Mouse (Mus musculus): ENCODE results near the gene Dstn.

The Dstn gene

DNA sequence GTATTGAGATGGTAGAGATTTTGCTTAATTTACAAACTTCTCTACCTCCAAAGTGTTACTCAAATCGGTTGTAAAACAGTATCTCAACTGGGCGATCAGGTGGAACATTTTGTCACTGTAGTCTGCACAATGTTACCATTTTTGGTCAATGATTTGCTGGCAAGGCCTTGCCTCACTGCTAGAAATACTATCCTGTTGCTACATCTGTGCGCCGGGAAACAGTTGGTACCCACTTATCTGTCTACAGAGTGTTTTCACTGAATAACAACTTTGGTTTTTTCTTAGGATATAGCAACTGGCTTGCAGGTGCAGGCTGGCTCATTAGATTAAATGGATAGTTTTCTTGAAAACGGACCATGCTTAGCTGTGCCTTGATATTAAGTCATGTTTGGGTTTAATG is 1.1 kb downstream of the Dstn start:
- DNase-seq (ENCODE audit: low read depth), result peak; percentile 80

DNA sequence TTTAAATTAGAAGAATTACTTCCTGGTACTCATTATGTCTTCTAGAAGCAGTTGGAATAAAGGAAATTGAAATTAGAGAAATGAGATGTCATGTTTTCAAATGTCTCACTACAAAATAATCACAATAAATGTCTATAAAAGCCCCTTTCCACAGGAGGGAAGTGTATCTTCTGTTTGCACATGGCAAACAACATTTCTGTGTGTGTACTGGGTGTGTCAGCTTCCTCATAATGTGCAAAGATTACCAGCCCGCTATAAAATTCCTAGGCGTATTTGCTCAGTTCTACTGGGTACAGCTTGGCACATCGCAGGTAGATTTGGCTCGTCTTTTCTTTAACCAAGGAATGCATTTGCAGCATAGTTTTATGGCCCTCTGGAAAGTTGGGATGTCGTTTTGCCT is 2.5 kb downstream of the Dstn start:
- DNase-seq (ENCODE audit: low read depth), result no peak

DNA sequence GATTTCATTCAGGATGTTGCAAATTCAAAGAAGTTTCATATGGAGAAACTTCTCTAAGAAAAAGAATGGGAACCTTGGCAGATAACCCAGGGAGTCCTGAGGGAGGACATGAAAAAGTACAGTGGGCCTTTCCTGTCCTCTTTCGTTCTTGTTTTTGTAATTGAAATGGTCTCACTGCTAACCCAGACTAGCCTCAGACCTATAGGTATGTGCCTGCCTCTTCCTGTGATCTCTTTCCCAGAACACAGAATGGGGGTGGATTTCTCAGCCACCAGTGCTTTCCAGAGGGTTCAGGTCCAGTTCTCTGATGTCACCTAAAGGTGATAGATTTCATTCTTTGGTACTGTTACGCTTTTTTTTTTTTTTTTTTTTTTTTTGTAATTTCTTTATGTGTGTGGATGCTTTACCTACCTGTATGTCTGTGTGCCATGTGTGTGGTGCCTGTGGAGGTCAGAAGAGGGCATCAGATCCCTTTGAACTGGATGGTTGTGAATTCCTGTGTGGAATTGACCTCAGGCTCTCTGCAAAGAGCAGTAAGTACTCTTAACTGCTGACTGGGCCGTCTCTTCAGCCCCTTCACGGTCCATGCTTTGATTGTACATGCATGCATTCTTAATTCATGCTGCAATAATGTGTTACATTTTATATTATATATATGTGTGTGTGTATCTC is 3.8 kb downstream of the Dstn start:
- DNase-seq (ENCODE audit: low read depth), result no peak

DNA sequence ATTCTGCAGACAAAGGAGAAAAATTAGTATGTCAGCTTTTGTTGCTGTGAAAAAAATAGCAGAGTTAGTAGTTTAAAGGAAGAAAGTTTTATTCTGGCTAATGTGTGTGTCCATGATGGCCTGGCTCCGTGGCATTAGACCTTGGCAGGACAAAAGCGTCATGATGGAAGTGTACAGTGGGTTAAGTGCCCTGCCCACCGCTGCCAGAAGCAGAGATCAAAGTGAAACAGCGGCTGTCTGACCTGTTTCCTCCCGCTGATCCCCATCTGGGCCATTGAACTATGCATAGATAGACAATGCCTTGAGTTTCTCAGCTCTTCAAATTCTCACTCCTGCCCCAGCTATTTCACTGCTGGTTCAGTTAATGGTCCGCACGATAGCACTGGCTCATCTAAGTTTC is 9.0 kb downstream of the Dstn start:
- no peak for DNase-seq (ENCODE audit: low read depth)

DNA sequence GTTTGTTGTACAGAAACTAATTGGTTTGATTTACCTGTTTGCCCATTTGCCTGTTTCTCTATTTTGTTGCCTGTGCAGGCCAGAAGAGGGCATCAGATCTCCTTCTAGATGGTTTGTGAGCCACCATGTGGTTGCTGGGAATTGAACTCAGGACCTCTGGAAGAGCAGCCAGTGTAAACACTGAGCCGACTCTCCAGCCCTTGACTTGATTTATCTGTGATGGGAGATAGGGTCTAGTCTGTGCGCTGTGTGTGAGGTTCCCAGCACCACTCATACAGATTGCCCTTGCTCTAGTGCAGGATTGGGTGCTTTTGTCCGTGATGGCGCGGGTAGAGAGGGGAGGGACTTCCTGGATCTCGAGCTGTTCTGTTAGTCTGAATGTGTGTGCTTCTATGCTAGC is 10.7 kb downstream of the Dstn start:
- no peak for DNase-seq (ENCODE audit: low read depth)

DNA sequence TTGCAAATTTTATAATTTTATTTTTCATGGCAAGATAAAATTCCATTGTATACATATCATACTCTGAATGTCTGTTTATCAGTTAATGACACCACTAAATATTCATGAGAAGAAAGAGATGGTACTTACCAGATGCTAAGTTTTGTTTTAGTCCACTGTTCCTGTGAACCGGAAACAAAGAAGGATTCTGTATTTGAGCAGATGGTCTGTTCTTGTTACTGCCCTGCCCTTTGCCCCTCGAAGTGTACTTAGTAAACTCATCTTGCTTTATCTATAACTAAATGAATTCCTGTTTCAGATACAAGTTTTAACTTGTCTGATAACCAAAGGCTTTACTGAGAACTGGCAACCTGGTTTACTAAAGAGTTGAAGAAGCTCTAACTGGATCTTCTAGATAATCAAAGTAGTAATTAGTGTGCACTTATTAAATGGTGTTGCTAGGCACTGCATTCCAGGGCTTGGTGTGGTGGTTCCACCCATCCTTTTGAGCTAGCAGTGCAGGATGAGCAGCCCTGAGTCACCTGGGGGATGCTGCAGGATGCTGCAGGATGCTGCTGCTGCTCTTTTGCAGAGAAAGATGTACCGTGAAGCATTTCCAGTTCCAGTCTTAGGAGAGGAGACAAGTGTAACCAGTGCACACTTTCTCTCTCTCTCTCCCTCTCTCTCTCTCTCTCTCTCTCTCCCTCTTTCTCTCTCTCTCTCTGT is 14.6 kb downstream of the Dstn start:
- DNase-seq (ENCODE audit: low read depth), result no peak

DNA sequence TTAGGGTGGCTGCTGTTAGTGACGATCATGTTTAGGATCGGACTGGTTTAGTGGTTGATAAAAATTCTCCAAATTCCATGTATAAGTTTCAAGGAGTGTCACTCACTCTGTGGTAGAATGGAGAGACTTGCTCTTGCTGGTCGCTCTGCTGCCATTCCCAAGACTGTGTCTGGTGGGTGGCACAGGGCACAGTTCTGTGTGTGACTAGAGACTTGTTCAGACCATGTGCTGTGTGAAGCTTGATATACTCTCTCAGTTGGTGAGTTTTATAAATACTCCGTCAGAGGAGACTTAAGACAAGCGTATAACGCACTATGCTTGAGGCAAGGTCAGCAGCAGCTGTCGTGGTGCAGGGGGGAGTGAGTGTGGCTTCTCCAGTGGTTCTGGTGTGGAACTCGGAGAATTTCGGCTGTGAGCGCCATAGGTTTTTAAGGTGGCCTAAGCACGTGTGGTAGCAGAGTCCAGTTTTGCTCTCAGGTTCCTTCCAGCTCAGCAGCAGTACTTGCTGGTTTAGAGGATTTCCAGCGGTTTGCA is 17.3 kb downstream of the Dstn start:
- no peak for DNase-seq (ENCODE audit: low read depth)

DNA sequence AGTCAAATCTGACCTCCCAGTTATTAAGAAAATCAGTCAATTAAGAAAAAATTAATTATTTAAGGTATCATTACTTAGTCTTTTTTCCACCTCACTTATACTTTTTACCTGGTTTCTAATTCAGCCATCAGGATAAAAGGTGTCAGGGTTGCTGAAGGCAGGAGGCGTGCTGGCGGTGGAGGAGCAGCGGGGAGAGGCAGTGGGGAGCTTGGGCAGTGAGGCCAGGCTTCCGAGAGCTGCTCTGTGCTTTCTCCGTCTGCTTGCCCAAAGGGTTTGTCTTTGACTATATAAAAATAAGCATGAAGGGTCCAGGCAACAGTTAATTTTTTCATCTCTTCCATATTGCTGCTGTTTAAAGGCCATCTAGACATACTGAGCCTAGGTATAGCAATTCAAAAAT is 18.4 kb downstream of the Dstn start:
- no peak for DNase-seq (ENCODE audit: low read depth)

DNA sequence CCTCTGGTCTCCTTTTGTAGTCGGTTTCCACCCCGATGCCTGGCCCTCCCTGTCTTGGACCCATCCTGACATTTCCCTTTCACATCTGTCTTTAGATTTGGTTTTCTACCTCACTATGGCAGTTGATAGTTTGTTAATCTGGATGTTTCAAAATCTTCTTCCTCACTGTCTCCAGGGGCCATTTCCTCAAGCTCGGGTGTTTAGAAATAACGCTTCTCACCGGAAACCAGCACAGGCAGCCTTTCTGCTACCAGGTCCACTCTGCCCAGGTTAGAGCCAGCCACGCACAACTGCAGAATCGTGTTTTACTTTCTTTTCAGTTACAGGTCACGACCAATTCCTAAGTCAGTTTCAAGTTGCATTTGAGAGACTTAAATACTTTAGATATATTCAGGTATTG is 19.3 kb downstream of the Dstn start:
- no peak for DNase-seq (ENCODE audit: low read depth)

DNA sequence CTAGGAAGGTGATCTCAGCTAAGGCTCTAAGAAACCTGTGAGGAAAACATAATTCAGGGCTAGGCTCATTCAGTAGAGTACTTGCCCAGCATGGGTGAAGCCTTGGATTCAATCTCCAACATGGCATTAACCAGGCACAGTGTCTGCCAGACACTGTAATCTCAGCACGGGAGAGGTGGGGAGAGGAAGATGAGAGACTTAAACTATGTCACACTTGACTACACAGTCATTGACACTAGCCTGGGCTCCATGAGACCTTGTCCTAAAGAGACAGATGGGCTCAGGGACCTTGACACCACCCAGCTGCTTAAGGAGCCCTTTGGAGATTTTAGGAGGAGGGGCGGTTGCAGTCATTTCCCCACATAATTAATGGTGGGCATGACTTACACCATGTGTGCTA is 22.7 kb downstream of the Dstn start:
- DNase-seq (ENCODE audit: low read depth), result no peak

DNA sequence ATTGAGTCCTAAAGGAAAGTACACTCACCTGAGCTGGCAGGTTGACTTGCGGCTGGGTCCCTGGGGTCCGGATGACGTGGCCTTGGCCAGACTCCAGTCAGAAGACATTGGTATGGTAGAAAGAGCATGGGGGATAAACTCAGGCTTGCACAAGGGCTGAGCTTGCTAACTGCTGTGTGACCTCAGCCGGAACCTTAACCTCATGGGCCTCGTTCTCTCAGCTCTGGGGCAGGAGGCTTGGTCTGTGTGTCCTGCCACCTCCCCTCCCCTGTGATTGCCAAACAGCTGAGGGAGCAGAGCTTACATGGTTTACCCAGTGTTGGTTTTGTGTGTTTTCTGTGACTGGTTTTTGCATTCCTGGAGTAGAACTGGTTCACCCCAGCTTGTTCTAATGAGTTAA is 25.3 kb downstream of the Dstn start:
- no peak for DNase-seq (ENCODE audit: low read depth)

DNA sequence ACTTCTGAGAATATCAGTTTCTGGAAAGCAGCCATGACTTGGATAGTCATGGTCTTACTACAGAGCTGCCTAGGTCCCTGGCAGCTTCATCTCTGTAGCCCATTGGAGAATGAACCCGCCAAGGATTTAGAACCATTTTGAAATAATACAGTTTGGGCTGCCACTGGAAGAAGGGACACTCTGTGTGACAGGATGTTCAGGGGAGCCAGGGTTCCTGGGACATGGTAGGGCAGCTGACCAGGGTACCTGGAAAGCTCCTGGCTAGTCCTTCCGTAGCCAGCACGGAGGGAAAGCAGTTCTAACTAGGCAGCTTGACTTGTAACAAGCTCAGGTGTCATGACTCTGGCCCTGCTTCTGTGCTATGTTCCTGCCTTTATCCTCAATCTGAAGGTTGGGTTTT is 29.7 kb downstream of the Dstn start:
- DNase-seq (ENCODE audit: low read depth), result no peak

DNA sequence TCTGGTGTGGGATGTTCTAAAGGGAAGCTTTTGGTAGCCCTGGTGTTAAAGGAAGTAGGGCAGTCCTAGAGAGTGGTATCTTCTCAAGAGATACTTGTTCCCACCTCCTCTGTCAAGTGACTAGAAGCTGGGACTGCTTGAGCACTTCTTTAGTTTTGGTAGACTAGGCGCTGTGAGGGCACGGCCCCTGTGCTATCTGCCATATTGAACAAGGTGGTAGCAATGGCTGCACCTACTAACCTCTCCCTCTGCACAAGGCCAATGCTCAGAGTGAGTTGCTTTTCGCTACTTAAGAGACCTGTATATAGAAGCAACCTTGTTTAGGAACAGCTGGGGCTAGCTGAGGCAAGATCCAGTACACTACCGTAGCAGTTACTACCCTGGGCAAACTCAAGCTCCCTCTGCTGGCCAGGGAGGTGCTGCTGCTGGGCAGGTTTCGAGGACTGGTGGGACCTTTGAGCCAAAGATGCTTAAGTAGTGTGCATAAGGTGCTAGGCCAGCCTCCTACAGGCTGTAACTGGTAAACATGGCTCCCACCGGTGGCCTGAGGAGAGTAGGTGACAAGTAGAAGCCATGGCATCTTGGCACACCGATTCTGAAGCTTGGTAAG is 30.5 kb downstream of the Dstn start:
- DNase-seq (ENCODE audit: low read depth), result peak; percentile 36

DNA sequence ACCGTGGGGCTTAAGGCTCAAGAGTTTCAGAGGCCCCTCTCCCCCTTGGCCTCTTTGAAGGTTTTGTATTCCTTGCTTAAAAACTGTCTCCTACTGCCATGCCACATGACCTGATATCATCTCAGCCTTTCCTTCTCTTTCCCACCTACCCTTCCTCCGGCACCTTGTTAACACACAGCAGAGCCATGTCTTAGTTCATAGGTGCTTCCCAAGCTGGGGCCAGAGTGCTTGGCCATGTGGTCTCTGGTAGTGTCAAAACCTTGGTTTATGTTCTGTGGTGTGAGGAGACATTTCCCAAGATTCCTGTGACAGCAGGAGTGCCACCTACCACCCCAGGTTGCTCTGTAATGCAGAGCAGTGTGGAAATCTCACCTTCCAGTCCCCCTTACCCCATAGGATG is 31.3 kb downstream of the Dstn start:
- no peak for DNase-seq (ENCODE audit: low read depth)

DNA sequence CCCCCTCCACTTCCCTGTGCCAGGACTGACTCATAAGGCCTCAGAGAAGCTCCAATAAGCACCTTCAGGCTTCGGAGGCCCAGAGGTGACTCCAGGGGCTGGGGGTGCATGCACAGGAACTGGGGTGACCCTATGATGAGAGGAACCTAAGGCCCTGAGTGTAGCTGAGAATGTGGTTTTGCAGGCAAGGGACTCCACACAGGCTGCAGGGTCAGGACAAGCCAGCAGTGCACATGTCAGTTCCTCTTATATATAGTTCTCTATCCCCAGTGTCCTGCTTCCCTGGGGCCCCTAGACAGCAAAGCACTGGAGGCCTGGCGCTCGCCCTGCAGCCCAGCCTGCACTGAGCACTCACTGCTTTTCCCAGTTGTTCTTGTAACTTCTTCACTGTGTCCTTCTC is 32.9 kb downstream of the Dstn start:
- DNase-seq (ENCODE audit: low read depth), result no peak

DNA sequence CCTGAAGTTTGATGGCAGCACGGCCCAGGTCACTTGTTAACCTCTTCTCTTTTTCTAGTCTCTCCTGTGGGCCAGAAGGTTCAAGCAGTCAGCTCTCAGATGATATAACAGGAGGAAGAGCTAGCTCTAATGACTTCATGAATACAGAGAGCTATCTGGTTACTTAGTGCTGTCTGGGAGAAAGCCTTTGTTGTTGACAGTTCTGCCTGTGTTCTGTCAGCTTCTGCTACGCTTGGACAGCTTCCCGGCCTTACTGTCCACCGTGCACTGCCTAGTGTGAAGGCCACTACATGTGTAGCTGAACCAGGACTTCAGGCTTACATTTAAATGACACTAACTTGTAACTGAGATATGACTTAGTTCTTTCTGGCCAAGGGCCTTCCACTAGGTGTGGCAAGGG is 33.3 kb downstream of the Dstn start:
- DNase-seq (ENCODE audit: low read depth), result no peak

DNA sequence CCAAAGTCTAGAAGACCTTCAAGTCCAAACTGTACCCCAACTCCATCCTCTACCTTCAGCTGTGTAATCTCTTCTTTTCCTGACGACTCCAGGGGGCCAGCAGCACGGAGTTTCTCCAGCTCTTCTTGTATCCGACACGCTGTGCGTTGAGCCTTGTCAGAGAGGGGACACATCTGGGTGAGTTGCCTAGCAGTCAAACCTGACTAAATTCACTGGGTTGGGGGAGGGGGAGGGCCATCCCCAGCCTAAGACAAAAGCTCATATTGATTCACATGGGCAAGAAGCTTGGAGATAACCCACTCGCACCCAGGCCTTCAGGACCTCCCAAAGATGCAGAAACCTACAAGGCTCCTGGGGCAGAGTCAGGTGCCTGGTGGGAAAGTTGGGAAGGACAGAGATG is 34.1 kb downstream of the Dstn start:
- DNase-seq (ENCODE audit: low read depth), result no peak

DNA sequence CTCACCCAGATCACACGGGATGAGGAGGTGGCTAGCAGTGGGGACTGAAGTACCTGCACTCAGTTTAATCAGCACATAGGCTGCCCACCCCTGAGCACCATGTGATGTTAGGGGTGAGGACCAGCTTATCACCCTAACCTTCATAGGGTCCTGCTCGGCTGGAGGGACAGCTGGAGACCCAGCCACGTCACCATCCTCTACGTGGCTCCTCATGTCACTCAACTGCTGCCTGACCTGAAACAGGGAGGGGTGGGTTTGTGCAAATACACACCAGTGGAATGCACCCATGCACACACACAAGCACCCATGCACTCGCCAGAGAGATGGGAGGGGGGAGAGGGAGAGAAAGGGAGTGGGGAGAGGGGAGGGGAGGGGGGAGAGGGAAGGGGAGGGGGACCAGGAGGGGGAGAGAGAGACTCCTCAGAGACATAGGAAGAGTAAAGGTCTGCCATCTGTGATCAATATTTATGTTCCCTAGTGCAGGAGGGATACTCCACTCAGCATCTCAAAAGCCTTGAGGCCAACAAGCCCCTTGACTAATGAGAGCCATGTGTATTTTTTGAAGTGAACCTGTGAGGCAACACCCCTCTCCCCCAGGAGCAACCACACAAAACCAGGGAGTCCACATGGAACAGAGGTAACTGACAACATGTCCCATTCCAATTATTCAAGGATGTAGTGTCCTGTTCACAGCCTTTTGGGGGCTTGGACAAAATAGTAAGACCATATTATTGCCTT is 35.3 kb downstream of the Dstn start:
- DNase-seq (ENCODE audit: low read depth), result no peak

DNA sequence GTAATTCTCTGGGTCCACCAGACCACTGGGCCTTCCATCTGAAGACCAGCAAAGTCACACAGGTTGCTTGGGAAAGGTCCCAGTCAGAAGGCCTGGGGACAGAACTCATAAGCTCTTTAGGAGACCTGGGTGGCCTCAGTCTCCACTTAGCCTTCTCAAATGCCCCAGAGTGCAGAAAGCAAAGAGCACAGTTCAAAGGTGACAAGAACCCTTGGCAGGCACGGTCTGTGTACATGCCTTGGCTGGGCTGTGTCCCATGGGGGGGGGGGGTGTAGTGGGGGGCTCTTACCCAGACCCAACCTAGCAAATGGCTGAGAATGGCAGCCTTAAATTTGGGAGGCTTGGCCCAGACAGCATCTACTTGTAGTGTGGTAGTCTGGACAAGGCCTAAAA is 35.9 kb downstream of the Dstn start:
- DNase-seq (ENCODE audit: low read depth), result no peak

DNA sequence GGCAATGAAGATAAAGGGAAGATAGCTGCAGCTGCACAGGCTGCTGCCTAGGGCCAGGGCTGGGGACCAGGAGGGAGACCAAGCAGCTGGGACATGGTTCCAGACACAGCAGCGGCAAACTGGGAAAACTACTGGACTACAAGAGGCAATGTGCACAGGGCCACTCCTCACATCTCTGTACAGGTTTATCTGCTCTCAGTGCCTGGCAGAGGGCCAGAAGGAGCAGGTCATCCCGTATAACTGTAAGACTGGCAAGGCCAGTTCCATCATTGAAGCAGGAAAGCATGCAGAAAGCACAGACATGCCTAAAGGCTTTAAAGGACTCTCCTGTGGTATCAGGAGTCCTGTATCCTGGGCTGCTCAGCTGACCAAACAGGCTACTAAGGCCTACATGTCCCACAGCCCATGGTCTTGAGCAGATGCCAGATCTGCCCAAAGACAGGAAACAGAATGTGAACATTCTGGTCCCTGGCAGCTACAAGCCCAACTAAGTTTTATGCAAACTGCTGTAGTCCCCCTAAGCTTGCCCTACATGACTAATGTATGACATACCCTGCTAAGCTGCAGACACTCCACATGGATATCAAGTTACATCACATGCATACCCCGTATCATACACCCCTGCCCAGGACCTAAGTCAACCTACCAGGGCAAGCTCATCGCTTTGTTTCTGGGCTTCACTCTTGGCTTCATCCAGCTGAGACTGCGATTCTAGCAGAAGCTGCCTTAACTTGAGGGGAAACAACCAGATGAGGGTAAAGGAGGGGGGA is 36.6 kb downstream of the Dstn start:
- no peak for DNase-seq (ENCODE audit: low read depth)

DNA sequence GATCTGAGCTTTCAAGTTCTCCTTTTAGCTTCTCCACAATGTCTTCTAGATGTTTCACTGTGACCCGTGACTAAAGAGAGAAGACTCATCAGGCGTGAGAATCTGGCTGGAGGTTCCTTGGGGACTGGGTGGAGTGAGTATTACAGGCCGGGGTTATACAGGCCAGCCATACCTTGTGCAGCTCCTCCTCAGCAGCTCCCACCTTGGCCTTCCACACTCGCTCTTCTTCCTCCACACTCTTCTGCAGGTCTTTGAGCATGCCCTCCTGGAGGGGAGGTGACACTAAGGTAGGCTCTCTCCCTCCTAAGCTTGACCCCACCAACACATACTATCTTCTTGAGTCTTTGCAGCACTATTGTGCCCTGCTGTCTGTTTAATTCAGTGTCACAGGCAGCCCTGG is 38.8 kb downstream of the Dstn start:
- DNase-seq (ENCODE audit: low read depth), result no peak

DNA sequence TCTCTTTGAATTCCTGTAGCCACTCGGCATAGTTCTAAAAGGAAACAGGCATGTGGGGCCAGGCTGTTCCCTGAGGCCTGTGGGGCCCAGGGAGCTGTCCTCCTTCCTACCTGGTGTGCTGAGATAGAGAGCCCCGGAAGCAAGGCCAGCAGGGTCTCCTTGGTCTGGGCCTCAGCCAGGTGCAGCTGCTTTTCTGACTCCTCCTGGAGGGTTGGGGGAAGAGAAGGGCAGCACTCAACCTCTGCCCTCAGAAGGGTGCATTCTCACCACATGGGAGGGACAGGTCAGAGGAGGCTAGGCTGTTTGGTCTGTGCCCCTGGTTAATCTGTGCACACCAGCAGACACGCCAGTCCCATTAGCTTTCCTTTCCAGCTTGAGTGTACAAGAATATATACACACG is 39.9 kb downstream of the Dstn start:
- no peak for DNase-seq (ENCODE audit: low read depth)

Data from c-Kit-positive CD71-positive TER-119-negative erythroid progenitor cells, embryonic 14.5 days (primary cell).